Mouse (Mus musculus): ENCODE results near the gene Pck2. TPM values are rescaled to one million over a fixed set of nuclear protein-coding genes. Genes with fewer than 3 reads are reported as not detected.
A peak's percentile ranks its signal among the peaks of the same experiment; 100 is the strongest.

The Pck2 gene
- polyA plus RNA-seq, 1 experiment from 2014 or later = 42.8 TPM

- DNase-seq (ENCODE audit: low spot score) (no peak), ATAC-seq (replicated peaks; ENCODE audit: low FRiP score, low TSS enrichment, low read depth) (peak; percentile 84)
- Histone ChIP-seq H3K4me2 (ENCODE audit: low read length) (peak within 1 kb of the TSS; percentile 83), H3K4me3 (ENCODE audit: low read depth, low read length) (peak within 1 kb of the TSS; percentile 60), H3K9ac (ENCODE audit: low read length) (peak within 1 kb of the TSS; percentile 58), H3K36me3 (ENCODE audit: control insufficient read depth, insufficient read depth, low read length) (peaks cover 22% of the 10 kb centered on the region), H3K9me3 (ENCODE audit: control insufficient read depth, low read length) (no peaks in the 10 kb centered on the region), H3K4me1 (replicated peaks; ENCODE audit: control insufficient read depth, insufficient read depth, low read length) (peaks cover 20% of the 10 kb centered on the region), H3K27ac (ENCODE audit: low read depth) (peak within 1 kb of the TSS; percentile 92), H3K27me3 (replicated peaks; ENCODE audit: control insufficient read depth, insufficient read depth, low read length) (no peaks in the 10 kb centered on the region)
- under 1% methylated on average over 27 of the region's 27 CpGs for WGBS
These were observed 19.7 kb downstream of the Pck2 start, which contains the start of gene Dcaf11 for GRCm38 (mm10) chr14:55559799-55560201. Gene Dcaf11 (plus strand): TSS chr14:55560006.

GRCm38 (mm10) chr14:55560202-55561073, 20.4 kb downstream of the Pck2 start, which contains the start of gene A730061H03Rik:
Gene A730061H03Rik (minus strand): TSS chr14:55560406.
- ATAC-seq (replicated peaks; ENCODE audit: low FRiP score, low TSS enrichment, low read depth) = peak; percentile 97
- H3K4me1 ChIP-seq (replicated peaks; ENCODE audit: control insufficient read depth, insufficient read depth, low read length) = peaks cover 20% of the 10 kb centered on the region
- peak within 1 kb of the TSS; percentile 60 for H3K4me3 ChIP-seq (ENCODE audit: low read depth, low read length)
- H3K27ac ChIP-seq (ENCODE audit: low read depth) = peak within 1 kb of the TSS; percentile 92
- H3K36me3 ChIP-seq (ENCODE audit: control insufficient read depth, insufficient read depth, low read length) = peaks cover 28% of the 10 kb centered on the region
- H3K9me3 ChIP-seq (ENCODE audit: control insufficient read depth, low read length) = no peaks in the 10 kb centered on the region
- WGBS = under 1% methylated on average over 51 of the region's 51 CpGs
- H3K4me2 ChIP-seq (ENCODE audit: low read length) = peak within 1 kb of the TSS; percentile 83
- peak within 1 kb of the TSS; percentile 58 for H3K9ac ChIP-seq (ENCODE audit: low read length)
- no peaks in the 10 kb centered on the region for H3K27me3 ChIP-seq (replicated peaks; ENCODE audit: control insufficient read depth, insufficient read depth, low read length)
- peak; percentile 100 for DNase-seq (ENCODE audit: low spot score)

GRCm38 (mm10) chr14:55561860-55562259, 21.8 kb downstream of the Pck2 start:
- no peak overlapping the region for H3K4me3 ChIP-seq (ENCODE audit: low read depth, low read length)
- H3K4me1 ChIP-seq (replicated peaks; ENCODE audit: control insufficient read depth, insufficient read depth, low read length) = peaks cover 20% of the 10 kb centered on the region

GRCm38 (mm10) chr14:55563249-55563648, 23.2 kb downstream of the Pck2 start:
- peaks cover 17% of the 10 kb centered on the region for H3K4me1 ChIP-seq (replicated peaks; ENCODE audit: control insufficient read depth, insufficient read depth, low read length)
- no peaks in the 10 kb centered on the region for H3K27me3 ChIP-seq (replicated peaks; ENCODE audit: control insufficient read depth, insufficient read depth, low read length)
- no peak overlapping the region for H3K9ac ChIP-seq (ENCODE audit: low read length)
- no peaks in the 10 kb centered on the region for H3K9me3 ChIP-seq (ENCODE audit: control insufficient read depth, low read length)
- no peak overlapping the region for H3K4me3 ChIP-seq (ENCODE audit: low read depth, low read length)
- WGBS = 90% methylated on average over 11 of the region's 11 CpGs
- H3K4me2 ChIP-seq (ENCODE audit: low read length) = no peak overlapping the region
- ATAC-seq (replicated peaks; ENCODE audit: low FRiP score, low TSS enrichment, low read depth) (no peak), DNase-seq (ENCODE audit: low spot score) (no peak)
- peaks cover 56% of the 10 kb centered on the region for H3K36me3 ChIP-seq (ENCODE audit: control insufficient read depth, insufficient read depth, low read length)
- no peak overlapping the region for H3K27ac ChIP-seq (ENCODE audit: low read depth)

More at GRCm38 (mm10) chr14:55561860-55562259, 21.8 kb downstream of the Pck2 start:
- H3K9ac ChIP-seq (ENCODE audit: low read length) = no peak overlapping the region
- peaks cover 42% of the 10 kb centered on the region for H3K36me3 ChIP-seq (ENCODE audit: control insufficient read depth, insufficient read depth, low read length)
- H3K27me3 ChIP-seq (replicated peaks; ENCODE audit: control insufficient read depth, insufficient read depth, low read length) = no peaks in the 10 kb centered on the region
- no peaks in the 10 kb centered on the region for H3K9me3 ChIP-seq (ENCODE audit: control insufficient read depth, low read length)
- no peak for ATAC-seq (replicated peaks; ENCODE audit: low FRiP score, low TSS enrichment, low read depth)
- H3K4me2 ChIP-seq (ENCODE audit: low read length) = no peak overlapping the region
- 84% methylated on average over 10 of the region's 10 CpGs for WGBS
- no peak overlapping the region for H3K27ac ChIP-seq (ENCODE audit: low read depth)
- DNase-seq (ENCODE audit: low spot score) = no peak

GRCm38 (mm10) chr14:55565748-55566147, 25.7 kb downstream of the Pck2 start:
- Histone ChIP-seq H3K4me2 (ENCODE audit: low read length) (no peak overlapping the region), H3K36me3 (ENCODE audit: control insufficient read depth, insufficient read depth, low read length) (peaks cover 74% of the 10 kb centered on the region), H3K27ac (ENCODE audit: low read depth) (no peak overlapping the region), H3K9me3 (ENCODE audit: control insufficient read depth, low read length) (no peaks in the 10 kb centered on the region), H3K4me1 (replicated peaks; ENCODE audit: control insufficient read depth, insufficient read depth, low read length) (peaks cover 10% of the 10 kb centered on the region), H3K4me3 (ENCODE audit: low read depth, low read length) (no peak overlapping the region), H3K9ac (ENCODE audit: low read length) (no peak overlapping the region), H3K27me3 (replicated peaks; ENCODE audit: control insufficient read depth, insufficient read depth, low read length) (no peaks in the 10 kb centered on the region)
- no peak for ATAC-seq (replicated peaks; ENCODE audit: low FRiP score, low TSS enrichment, low read depth)
- DNase-seq (ENCODE audit: low spot score) = no peak
- 74% methylated on average over 3 of the region's 3 CpGs for WGBS

- DNase-seq (ENCODE audit: low spot score) (no peak), ATAC-seq (replicated peaks; ENCODE audit: low FRiP score, low TSS enrichment, low read depth) (no peak)
- Histone ChIP-seq H3K27ac (ENCODE audit: low read depth) (no peak overlapping the region), H3K27me3 (replicated peaks; ENCODE audit: control insufficient read depth, insufficient read depth, low read length) (no peaks in the 10 kb centered on the region), H3K36me3 (ENCODE audit: control insufficient read depth, insufficient read depth, low read length) (peaks cover 74% of the 10 kb centered on the region), H3K4me2 (ENCODE audit: low read length) (no peak overlapping the region), H3K9me3 (ENCODE audit: control insufficient read depth, low read length) (no peaks in the 10 kb centered on the region), H3K4me3 (ENCODE audit: low read depth, low read length) (no peak overlapping the region), H3K9ac (ENCODE audit: low read length) (no peak overlapping the region), H3K4me1 (replicated peaks; ENCODE audit: control insufficient read depth, insufficient read depth, low read length) (no peaks in the 10 kb centered on the region)
- 80% methylated on average over 3 of the region's 3 CpGs for WGBS
These were observed 27.4 kb downstream of the Pck2 start for GRCm38 (mm10) chr14:55567496-55567895.

- Histone ChIP-seq H3K27me3 (replicated peaks; ENCODE audit: control insufficient read depth, insufficient read depth, low read length) (no peaks in the 10 kb centered on the region), H3K9me3 (ENCODE audit: control insufficient read depth, low read length) (no peaks in the 10 kb centered on the region), H3K4me1 (replicated peaks; ENCODE audit: control insufficient read depth, insufficient read depth, low read length) (no peaks in the 10 kb centered on the region; the same call in 1 of the 2 replicates), H3K4me3 (ENCODE audit: low read depth, low read length) (no peak overlapping the region), H3K27ac (ENCODE audit: low read depth) (no peak overlapping the region), H3K4me2 (ENCODE audit: low read length) (no peak overlapping the region), H3K9ac (ENCODE audit: low read length) (no peak overlapping the region), H3K36me3 (ENCODE audit: control insufficient read depth, insufficient read depth, low read length) (peaks cover 45% of the 10 kb centered on the region)
- ATAC-seq (replicated peaks; ENCODE audit: low FRiP score, low TSS enrichment, low read depth) (no peak), DNase-seq (ENCODE audit: low spot score) (no peak)
- 81% methylated on average over 2 of the region's 2 CpGs for WGBS
These were observed 30.5 kb downstream of the Pck2 start for GRCm38 (mm10) chr14:55570588-55570987.

GRCm38 (mm10) chr14:55571760-55572159, 31.7 kb downstream of the Pck2 start:
- Histone ChIP-seq H3K36me3 (ENCODE audit: control insufficient read depth, insufficient read depth, low read length) (peaks cover 33% of the 10 kb centered on the region), H3K9ac (ENCODE audit: low read length) (no peak overlapping the region), H3K27me3 (replicated peaks; ENCODE audit: control insufficient read depth, insufficient read depth, low read length) (no peaks in the 10 kb centered on the region), H3K27ac (ENCODE audit: low read depth) (no peak overlapping the region), H3K4me1 (replicated peaks; ENCODE audit: control insufficient read depth, insufficient read depth, low read length) (no peaks in the 10 kb centered on the region; the same call in 1 of the 2 replicates), H3K4me3 (ENCODE audit: low read depth, low read length) (no peak overlapping the region), H3K9me3 (ENCODE audit: control insufficient read depth, low read length) (no peaks in the 10 kb centered on the region), H3K4me2 (ENCODE audit: low read length) (no peak overlapping the region)
- DNase-seq (ENCODE audit: low spot score) = no peak
- ATAC-seq (replicated peaks; ENCODE audit: low FRiP score, low TSS enrichment, low read depth) = no peak

Data from intestine, embryonic 14.5 days (tissue).